Mouse (Mus musculus) liver, postnatal 0 days (tissue): ENCODE measurements at regions not wholly inside any gene's neighbourhood (a gene's known extent, or its start where the extent isn't known, plus 50 kb on each side); places are given as distances from the start of the nearest gene placed in this dataset.

ENCODE experiments used
- CTCF ChIP-seq: sonication (generic); IDR thresholded peaks from 2 replicates; pipeline ENCODE4 v1.5.1; 2016; ENCODE audit warnings: antibody characterized with exemption, low read depth
- EP300 ChIP-seq: IDR thresholded peaks from 2 replicates; pipeline ENCODE4 v1.6.1; 2016; ENCODE audit warnings: antibody characterized with exemption, low read depth, mild to moderate bottlenecking

DNA sequence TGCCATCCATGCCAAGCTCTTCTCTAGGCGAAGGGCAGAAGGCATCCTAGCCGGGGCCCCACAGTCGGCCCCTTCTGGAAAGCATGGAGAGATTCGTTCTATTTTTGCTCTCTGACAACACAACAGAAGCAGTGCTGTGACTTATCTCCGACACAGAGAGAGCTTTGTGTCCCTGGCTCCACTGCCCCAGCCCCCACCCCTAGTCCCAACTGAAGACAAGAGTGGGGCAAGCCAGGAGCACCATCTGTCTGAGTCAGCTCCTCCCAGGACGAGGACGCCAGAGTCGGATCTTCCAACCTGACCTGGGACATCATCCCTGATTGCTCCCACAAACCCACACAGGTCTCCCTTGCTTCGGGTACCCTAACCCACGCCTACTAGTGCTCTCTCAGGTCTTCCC is 71.9 kb upstream of the Otos start:
- no peak for TF ChIP-seq CTCF
- no peak for TF ChIP-seq EP300
